Mouse (Mus musculus): ENCODE measurements around the gene Eef1g. TPM values are rescaled to one million over a fixed set of nuclear protein-coding genes. Genes with fewer than 3 reads are reported as not detected.

The Eef1g gene
- polyA plus RNA-seq, 1 experiment from 2014 or later, result 344 TPM

- under 1% methylated on average over 46 of the region's 46 CpGs for WGBS (ENCODE audit: insufficient replicate concordance)
- Histone ChIP-seq H3K4me2 (peak overlapping the region; percentile 83), H3K36me3 (ENCODE audit: control insufficient read depth, insufficient read depth, low read length) (peaks cover 16% of the 10 kb centered on the region)
Observed at GRCm38 (mm10) chr19:8942276-8942964, 24.4 kb upstream of the Eef1g start.

GRCm38 (mm10) chr19:8943047-8943446 lies 23.8 kb upstream of the Eef1g start:
- Histone ChIP-seq H3K27ac (ENCODE audit: low read depth, low read length) (0 out of 2 replicates have a peak overlapping the region, but pooled peaks have one; percentile 96), H3K4me3 (ENCODE audit: low read depth, low read length) (peak overlapping the region; percentile 95), H3K36me3 (ENCODE audit: control insufficient read depth, insufficient read depth, low read length) (peaks cover 20% of the 10 kb centered on the region), H3K4me1 (ENCODE audit: control insufficient read depth, insufficient read depth, low read length) (peaks cover 19% of the 10 kb centered on the region), H3K9me3 (replicated peaks; ENCODE audit: control insufficient read depth, low read length) (no peaks in the 10 kb centered on the region), H3K9ac (ENCODE audit: low read depth, low read length) (peak overlapping the region; percentile 99), H3K27me3 (ENCODE audit: control insufficient read depth, insufficient read depth, low read length) (no peaks in the 10 kb centered on the region), H3K4me2 (peak overlapping the region; percentile 83)
- 59% methylated on average over 2 of the region's 2 CpGs for WGBS (ENCODE audit: insufficient replicate concordance)
- ATAC-seq (replicated peaks; ENCODE audit: insufficient number of reproducible peaks, low FRiP score, low TSS enrichment), result no peak

More at GRCm38 (mm10) chr19:8942276-8942964, 24.4 kb upstream of the Eef1g start:
- ATAC-seq (replicated peaks; ENCODE audit: insufficient number of reproducible peaks, low FRiP score, low TSS enrichment), result peak; percentile 50
- no peaks in the 10 kb centered on the region for H3K27me3 ChIP-seq (ENCODE audit: control insufficient read depth, insufficient read depth, low read length)
- H3K4me1 ChIP-seq (ENCODE audit: control insufficient read depth, insufficient read depth, low read length), result peaks cover 19% of the 10 kb centered on the region
- peak overlapping the region; percentile 99 for H3K9ac ChIP-seq (ENCODE audit: low read depth, low read length)
- peak overlapping the region; percentile 95 for H3K4me3 ChIP-seq (ENCODE audit: low read depth, low read length)
- H3K9me3 ChIP-seq (replicated peaks; ENCODE audit: control insufficient read depth, low read length), result no peaks in the 10 kb centered on the region
- peak overlapping the region; percentile 96 for H3K27ac ChIP-seq (ENCODE audit: low read depth, low read length)

- Histone ChIP-seq H3K4me1 (ENCODE audit: control insufficient read depth, insufficient read depth, low read length) (peaks cover 19% of the 10 kb centered on the region), H3K4me3 (ENCODE audit: low read depth, low read length) (peak overlapping the region; percentile 15), H3K9ac (ENCODE audit: low read depth, low read length) (0 out of 2 replicates have a peak overlapping the region, but pooled peaks have one; percentile 36), H3K27me3 (ENCODE audit: control insufficient read depth, insufficient read depth, low read length) (no peaks in the 10 kb centered on the region), H3K9me3 (replicated peaks; ENCODE audit: control insufficient read depth, low read length) (no peaks in the 10 kb centered on the region), H3K36me3 (ENCODE audit: control insufficient read depth, insufficient read depth, low read length) (peaks cover 25% of the 10 kb centered on the region), H3K27ac (ENCODE audit: low read depth, low read length) (no peak overlapping the region), H3K4me2 (peak overlapping the region; percentile 83)
- ATAC-seq (replicated peaks; ENCODE audit: insufficient number of reproducible peaks, low FRiP score, low TSS enrichment), result no peak
- WGBS (ENCODE audit: insufficient replicate concordance), result 42% methylated on average over 5 of the region's 5 CpGs
Observed at GRCm38 (mm10) chr19:8944062-8944461, 22.8 kb upstream of the Eef1g start.

- no peak overlapping the region for H3K9ac ChIP-seq (ENCODE audit: low read depth, low read length)
- no peaks in the 10 kb centered on the region for H3K27me3 ChIP-seq (ENCODE audit: control insufficient read depth, insufficient read depth, low read length)
- H3K9me3 ChIP-seq (replicated peaks; ENCODE audit: control insufficient read depth, low read length), result no peaks in the 10 kb centered on the region
- H3K4me3 ChIP-seq (ENCODE audit: low read depth, low read length), result peak overlapping the region; percentile 12; the same call in 1 of the 2 replicates
- H3K36me3 ChIP-seq (ENCODE audit: control insufficient read depth, insufficient read depth, low read length), result peaks cover 28% of the 10 kb centered on the region
- H3K4me2 ChIP-seq, result peak overlapping the region; percentile 83
- WGBS (ENCODE audit: insufficient replicate concordance), result 40% methylated on average over 5 of the region's 5 CpGs
- peaks cover 19% of the 10 kb centered on the region for H3K4me1 ChIP-seq (ENCODE audit: control insufficient read depth, insufficient read depth, low read length)
- no peak for ATAC-seq (replicated peaks; ENCODE audit: insufficient number of reproducible peaks, low FRiP score, low TSS enrichment)
- no peak overlapping the region for H3K27ac ChIP-seq (ENCODE audit: low read depth, low read length)
Observed at GRCm38 (mm10) chr19:8944750-8945149, 22.1 kb upstream of the Eef1g start.

- Histone ChIP-seq H3K4me1 (ENCODE audit: control insufficient read depth, insufficient read depth, low read length) (peaks cover 19% of the 10 kb centered on the region), H3K36me3 (ENCODE audit: control insufficient read depth, insufficient read depth, low read length) (peaks cover 30% of the 10 kb centered on the region), H3K27ac (ENCODE audit: low read depth, low read length) (no peak overlapping the region), H3K9me3 (replicated peaks; ENCODE audit: control insufficient read depth, low read length) (no peaks in the 10 kb centered on the region), H3K27me3 (ENCODE audit: control insufficient read depth, insufficient read depth, low read length) (no peaks in the 10 kb centered on the region), H3K4me2 (peak overlapping the region; percentile 83), H3K9ac (ENCODE audit: low read depth, low read length) (no peak overlapping the region), H3K4me3 (ENCODE audit: low read depth, low read length) (peak overlapping the region; percentile 12; the same call in 1 of the 2 replicates)
- ATAC-seq (replicated peaks; ENCODE audit: insufficient number of reproducible peaks, low FRiP score, low TSS enrichment), result no peak
- 84% methylated on average over 6 of the region's 6 CpGs for WGBS (ENCODE audit: insufficient replicate concordance)
Observed at GRCm38 (mm10) chr19:8945251-8945650, 21.6 kb upstream of the Eef1g start.

- 85% methylated on average over 7 of the region's 7 CpGs for WGBS (ENCODE audit: insufficient replicate concordance)
- no peak for ATAC-seq (replicated peaks; ENCODE audit: insufficient number of reproducible peaks, low FRiP score, low TSS enrichment)
- Histone ChIP-seq H3K9ac (ENCODE audit: low read depth, low read length) (no peak overlapping the region), H3K4me1 (ENCODE audit: control insufficient read depth, insufficient read depth, low read length) (peaks cover 12% of the 10 kb centered on the region), H3K4me2 (no peak overlapping the region), H3K36me3 (ENCODE audit: control insufficient read depth, insufficient read depth, low read length) (peaks cover 40% of the 10 kb centered on the region), H3K27me3 (ENCODE audit: control insufficient read depth, insufficient read depth, low read length) (no peaks in the 10 kb centered on the region), H3K9me3 (replicated peaks; ENCODE audit: control insufficient read depth, low read length) (no peaks in the 10 kb centered on the region), H3K4me3 (ENCODE audit: low read depth, low read length) (no peak overlapping the region), H3K27ac (ENCODE audit: low read depth, low read length) (no peak overlapping the region)
Observed at GRCm38 (mm10) chr19:8946929-8947328, 19.9 kb upstream of the Eef1g start.

- H3K4me3 ChIP-seq (ENCODE audit: low read depth, low read length), result no peak overlapping the region
- no peaks in the 10 kb centered on the region for H3K27me3 ChIP-seq (ENCODE audit: control insufficient read depth, insufficient read depth, low read length)
- H3K9ac ChIP-seq (ENCODE audit: low read depth, low read length), result no peak overlapping the region
- peaks cover 44% of the 10 kb centered on the region for H3K36me3 ChIP-seq (ENCODE audit: control insufficient read depth, insufficient read depth, low read length)
- WGBS (ENCODE audit: insufficient replicate concordance), result 90% methylated on average over 5 of the region's 5 CpGs
- ATAC-seq (replicated peaks; ENCODE audit: insufficient number of reproducible peaks, low FRiP score, low TSS enrichment), result no peak
- no peaks in the 10 kb centered on the region for H3K9me3 ChIP-seq (replicated peaks; ENCODE audit: control insufficient read depth, low read length)
- H3K4me1 ChIP-seq (ENCODE audit: control insufficient read depth, insufficient read depth, low read length), result peaks cover 7% of the 10 kb centered on the region
- no peak overlapping the region for H3K27ac ChIP-seq (ENCODE audit: low read depth, low read length)
- no peak overlapping the region for H3K4me2 ChIP-seq
Observed at GRCm38 (mm10) chr19:8950190-8950589, 16.7 kb upstream of the Eef1g start.

GRCm38 (mm10) chr19:8952241-8952640 lies 14.6 kb upstream of the Eef1g start:
- 90% methylated on average over 9 of the region's 9 CpGs for WGBS (ENCODE audit: insufficient replicate concordance)
- no peaks in the 10 kb centered on the region for H3K27me3 ChIP-seq (ENCODE audit: control insufficient read depth, insufficient read depth, low read length)
- H3K9ac ChIP-seq (ENCODE audit: low read depth, low read length), result peak overlapping the region; percentile 43; the same call in 1 of the 2 replicates
- no peaks in the 10 kb centered on the region for H3K9me3 ChIP-seq (replicated peaks; ENCODE audit: control insufficient read depth, low read length)
- no peak overlapping the region; the same call in 1 of the 2 replicates for H3K4me2 ChIP-seq
- no peak for ATAC-seq (replicated peaks; ENCODE audit: insufficient number of reproducible peaks, low FRiP score, low TSS enrichment)
- peaks cover 7% of the 10 kb centered on the region; the same call in 1 of the 2 replicates for H3K4me1 ChIP-seq (ENCODE audit: control insufficient read depth, insufficient read depth, low read length)
- H3K4me3 ChIP-seq (ENCODE audit: low read depth, low read length), result no peak overlapping the region
- H3K27ac ChIP-seq (ENCODE audit: low read depth, low read length), result no peak overlapping the region
- peaks cover 32% of the 10 kb centered on the region for H3K36me3 ChIP-seq (ENCODE audit: control insufficient read depth, insufficient read depth, low read length)

Measured in heart, embryonic 11.5 days (tissue).